Mouse (Mus musculus) adrenal gland, adult 2 months (tissue): ENCODE measurements around the gene Tcaf3. TPM values are rescaled to one million over a fixed set of nuclear protein-coding genes. Genes with fewer than 3 reads are reported as not detected.

ENCODE experiments used
- DNase-seq: peaks from one replicate; pipeline ENCODE4 v3.0.0; 2021
- polyA plus RNA-seq: library from polyadenylated mRNA; depleted of rRNA; stranded (reverse); fragments of >200 nt; gene quantifications from 2 replicates; pipeline ENCODE4 v1.2.3, GENCODE M21; 2012; rRNA removed
- total RNA-seq, 2 experiments: library from RNA; stranded (reverse); gene quantifications; 2 replicates each; pipeline ENCODE4 v1.2.3; 2021

Tcaf3 gene
- total and polyA plus RNA-seq, 3 experiments = not detected

- DNase-seq = peak; percentile 52
Measured at GRCm38 (mm10) chr6:42542036-42543031, 55.2 kb downstream of the Tcaf3 start.

GRCm38 (mm10) chr6:42540681-42541080, 56.8 kb downstream of the Tcaf3 start:
- DNase-seq = no peak

GRCm38 (mm10) chr6:42539711-42540110, 57.8 kb downstream of the Tcaf3 start:
- no peak for DNase-seq

Other genes with a start within 250 kb of the Tcaf3 start
- gene Zyx, start 248.1 kb downstream of the Tcaf3 start, total RNA-seq = 100 to 1,000 TPM in 1 of 2 experiments, 10 to 100 TPM in 1; 96.9 to 121 TPM
- gene Zyx, start 248.1 kb downstream of the Tcaf3 start, polyA plus RNA-seq = 192 and 204 TPM in 2 replicates
- under 1 TPM; 0.23 to 0.86 TPM for gene Epha1, start 224.4 kb downstream of the Tcaf3 start, total RNA-seq
- 0.18 and 0.37 TPM in 2 replicates for gene Epha1, start 224.4 kb downstream of the Tcaf3 start, polyA plus RNA-seq
- gene Tas2r143, start 197.5 kb downstream of the Tcaf3 start, total RNA-seq = 1 to 10 TPM in 1 of 2 experiments, under 1 TPM in 1; 0.90 to 7.2 TPM
- 0.50 and 0.63 TPM in 2 replicates for gene Tas2r143, start 197.5 kb downstream of the Tcaf3 start, polyA plus RNA-seq
- 1 to 10 TPM in 1 of 2 experiments, under 1 TPM in 1; 0.62 to 4.4 TPM for gene Tas2r135, start 192.3 kb downstream of the Tcaf3 start, total RNA-seq
- 0.16 TPM in 1 of 2 replicates, not detected in the other for gene Tas2r135, start 192.3 kb downstream of the Tcaf3 start, polyA plus RNA-seq
- gene Tas2r126, start 163.2 kb downstream of the Tcaf3 start, total RNA-seq = 1 to 10 TPM in 1 of 2 experiments, under 1 TPM in 1; 0.66 to 4.8 TPM
- 0.11 TPM in 1 of 2 replicates, not detected in the other for gene Tas2r126, start 163.2 kb downstream of the Tcaf3 start, polyA plus RNA-seq
- gene Olfr458, start 132.5 kb downstream of the Tcaf3 start, total RNA-seq = not detected
- not detected in 2 replicates for gene Olfr458, start 132.5 kb downstream of the Tcaf3 start, polyA plus RNA-seq
- not detected for gene Olfr457, start 121.4 kb downstream of the Tcaf3 start, total RNA-seq
- gene Olfr457, start 121.4 kb downstream of the Tcaf3 start, polyA plus RNA-seq = not detected in 2 replicates
- not detected for gene Olfr456, start 110.5 kb downstream of the Tcaf3 start, total RNA-seq
- gene Olfr456, start 110.5 kb downstream of the Tcaf3 start, polyA plus RNA-seq = not detected in 2 replicates
- not detected for gene Olfr455, start 50.1 kb downstream of the Tcaf3 start, total RNA-seq
- not detected in 2 replicates for gene Olfr455, start 50.1 kb downstream of the Tcaf3 start, polyA plus RNA-seq
- 10 to 100 TPM; 10.6 to 14.6 TPM for gene Tcaf2, start 47.6 kb upstream of the Tcaf3 start, total RNA-seq
- gene Tcaf2, start 47.6 kb upstream of the Tcaf3 start, polyA plus RNA-seq = 1.4 and 3.4 TPM in 2 replicates
- 10 to 100 TPM; 83.0 to 87.0 TPM for gene Tcaf1, start 112.4 kb upstream of the Tcaf3 start, total RNA-seq
- 19.6 and 21.8 TPM in 2 replicates for gene Tcaf1, start 112.4 kb upstream of the Tcaf3 start, polyA plus RNA-seq
- gene Olfr453, start 141.7 kb upstream of the Tcaf3 start, total RNA-seq = not detected
- not detected in 2 replicates for gene Olfr453, start 141.7 kb upstream of the Tcaf3 start, polyA plus RNA-seq
- not detected for gene Olfr38, start 158.7 kb upstream of the Tcaf3 start, total RNA-seq
- gene Olfr38, start 158.7 kb upstream of the Tcaf3 start, polyA plus RNA-seq = not detected in 2 replicates
- not detected for gene Olfr452, start 187.4 kb upstream of the Tcaf3 start, total RNA-seq
- not detected in 2 replicates for gene Olfr452, start 187.4 kb upstream of the Tcaf3 start, polyA plus RNA-seq
- not detected for gene Olfr450, start 214.2 kb upstream of the Tcaf3 start, total RNA-seq
- not detected in 2 replicates for gene Olfr450, start 214.2 kb upstream of the Tcaf3 start, polyA plus RNA-seq
- not detected for gene Olfr449, start 236.7 kb upstream of the Tcaf3 start, total RNA-seq
- not detected in 2 replicates for gene Olfr449, start 236.7 kb upstream of the Tcaf3 start, polyA plus RNA-seq